Mouse (Mus musculus) kidney, postnatal 4 days (tissue): ENCODE measurements around the gene 2310009B15Rik.

Experiments
- DNase-seq, 2 experiments: peaks; one replicate each; pipeline ENCODE4 v3.0.0; 2021; ENCODE audit warnings: mixed read lengths in 2 of 2

Gene 2310009B15Rik

DNA sequence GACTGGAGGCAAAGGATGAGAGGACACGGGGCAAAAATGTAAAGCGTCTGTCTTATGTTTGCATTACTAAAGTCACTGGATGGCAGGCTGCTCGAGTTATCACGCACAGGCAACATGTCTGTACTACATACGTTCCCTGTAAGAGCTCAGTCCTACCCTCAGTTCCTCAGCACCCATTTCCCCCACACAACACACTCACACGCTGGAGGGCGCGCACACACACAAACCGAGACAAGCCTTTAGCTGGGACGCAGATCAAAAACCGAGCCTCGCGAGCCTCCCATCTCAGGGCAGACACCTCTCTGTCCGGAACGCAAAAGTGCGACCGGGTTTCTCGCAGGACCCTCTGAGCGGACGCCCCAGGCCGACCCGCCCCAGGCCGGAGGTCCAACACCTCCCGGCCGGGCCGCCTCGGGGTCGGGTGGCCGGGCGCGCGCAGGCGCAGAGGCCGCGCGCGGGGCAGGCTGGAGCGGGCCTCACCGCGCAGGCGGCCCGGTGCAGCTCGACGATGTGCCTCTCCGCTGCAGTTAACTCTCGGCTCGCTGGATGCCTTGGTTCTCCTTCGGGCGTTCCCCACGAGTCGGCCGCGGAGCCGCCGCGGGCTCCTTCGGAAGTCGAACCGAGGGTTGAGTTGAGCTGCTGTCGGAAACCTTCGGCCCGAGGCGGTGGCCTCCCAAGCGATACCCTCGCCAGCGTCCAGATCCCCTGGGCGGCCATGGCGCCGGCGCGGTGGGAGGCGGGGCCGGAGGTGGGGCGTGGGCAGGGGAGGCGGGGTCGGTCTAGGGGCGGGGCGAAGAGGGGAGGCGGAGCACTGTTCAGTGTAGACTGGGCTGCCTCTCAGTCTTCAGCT is at the start of gene 2310009B15Rik:
Gene 2310009B15Rik, minus strand, starts transcription at position 752 of the 850 bp plus-strand sequence.
- peak; percentile 92 to 95 for DNase-seq

DNA sequence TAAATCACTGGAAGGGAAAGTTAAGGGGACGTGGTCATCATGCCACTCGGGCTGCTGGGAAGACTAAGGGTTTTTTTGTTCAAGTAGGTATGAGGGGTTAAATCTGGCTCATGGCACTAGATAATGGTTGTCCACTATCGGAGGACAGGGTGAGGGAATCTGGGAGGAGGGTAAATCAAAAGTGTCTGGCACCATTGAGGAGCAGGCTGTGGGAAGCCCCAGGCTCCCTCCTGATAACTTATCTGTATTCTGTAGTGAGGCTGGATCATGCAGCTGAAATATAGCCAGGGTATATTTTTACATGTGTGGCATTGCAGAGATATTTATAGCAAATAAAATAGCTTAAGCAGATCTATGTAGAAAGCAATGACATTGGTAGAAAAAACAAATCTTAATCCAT is 49.6 kb upstream of the 2310009B15Rik start:
- no peak for DNase-seq

GRCm38 (mm10) chr1:138905092-138905765 is 48.6 kb upstream of the 2310009B15Rik start:
- DNase-seq: no peak

DNA sequence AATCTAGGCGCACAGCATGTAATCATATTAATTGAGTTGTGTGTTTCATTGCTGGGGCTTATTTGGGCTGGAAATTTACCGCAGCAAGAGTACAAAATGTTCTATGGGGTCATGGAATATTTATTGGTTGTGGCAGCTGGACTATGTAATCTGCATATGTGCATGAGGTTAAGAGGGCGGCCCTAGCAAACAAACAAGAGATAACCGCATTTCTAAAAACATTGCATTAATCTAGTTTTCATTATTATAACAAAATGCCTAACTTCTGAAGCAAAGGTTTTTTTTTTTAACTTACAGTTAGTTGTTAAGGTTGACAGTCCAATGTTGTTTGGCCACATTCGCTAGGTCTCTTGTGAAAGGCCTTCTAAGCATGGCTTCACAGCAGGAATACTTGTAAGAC is 47.2 kb upstream of the 2310009B15Rik start:
- no peak for DNase-seq

DNA sequence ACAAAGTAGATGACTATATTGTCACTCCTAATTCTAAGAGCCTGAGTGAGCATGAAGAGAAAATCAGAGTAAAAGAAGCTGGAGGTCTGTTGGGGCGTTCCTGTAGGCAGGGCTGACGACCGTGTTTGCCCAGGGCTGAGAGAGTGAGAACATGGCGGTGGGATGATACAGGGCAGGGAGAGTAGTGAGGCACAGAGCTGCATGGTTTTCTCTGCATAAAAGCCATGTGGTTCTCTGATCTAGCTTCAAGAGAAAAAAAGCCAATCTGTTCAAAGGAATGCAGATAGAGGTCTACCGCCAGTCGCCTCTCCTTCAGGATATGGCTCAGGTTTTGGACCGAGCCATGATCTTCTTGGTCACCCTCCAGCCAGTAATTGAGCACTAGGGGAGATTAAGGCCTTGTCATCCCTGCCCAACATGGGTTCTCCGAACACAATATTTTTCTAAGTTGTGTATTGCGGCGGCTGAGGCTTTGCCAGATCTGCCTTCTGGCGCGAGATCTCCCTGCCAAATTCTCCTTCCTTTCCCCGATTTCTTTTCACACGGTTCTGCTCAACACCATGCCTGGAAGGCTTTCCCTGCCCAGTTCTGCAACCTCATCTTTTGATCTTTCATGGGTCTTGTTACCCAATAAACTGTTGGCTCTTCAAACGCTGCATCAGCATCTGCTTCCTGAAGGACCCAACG is 44.9 kb upstream of the 2310009B15Rik start:
- DNase-seq: no peak

DNA sequence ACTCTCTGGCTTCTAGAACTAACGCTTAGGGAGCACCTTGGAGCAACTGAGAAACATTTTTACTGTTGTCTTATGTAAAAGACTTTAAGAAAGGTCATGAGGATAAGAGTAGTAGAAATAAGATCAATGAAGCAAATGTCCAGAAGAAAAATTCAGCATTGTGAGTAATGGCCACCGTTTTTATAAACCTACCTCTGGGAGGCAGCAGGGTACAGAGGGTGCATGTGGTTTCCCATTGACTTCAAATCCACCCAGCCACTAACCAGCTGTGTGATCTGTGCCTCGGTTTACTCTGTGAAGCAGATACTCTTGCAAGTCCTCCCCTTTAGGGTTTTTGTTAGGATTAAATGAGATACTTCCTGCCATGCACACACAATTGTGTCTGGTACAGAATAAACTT is 39.4 kb upstream of the 2310009B15Rik start:
- no peak for DNase-seq

GRCm38 (mm10) chr1:138877470-138878254 is 21.0 kb upstream of the 2310009B15Rik start:
- DNase-seq: peak; percentile 4 to 23

GRCm38 (mm10) chr1:138876371-138877045 is 19.9 kb upstream of the 2310009B15Rik start:
- peak; percentile 10 to 39 for DNase-seq

DNA sequence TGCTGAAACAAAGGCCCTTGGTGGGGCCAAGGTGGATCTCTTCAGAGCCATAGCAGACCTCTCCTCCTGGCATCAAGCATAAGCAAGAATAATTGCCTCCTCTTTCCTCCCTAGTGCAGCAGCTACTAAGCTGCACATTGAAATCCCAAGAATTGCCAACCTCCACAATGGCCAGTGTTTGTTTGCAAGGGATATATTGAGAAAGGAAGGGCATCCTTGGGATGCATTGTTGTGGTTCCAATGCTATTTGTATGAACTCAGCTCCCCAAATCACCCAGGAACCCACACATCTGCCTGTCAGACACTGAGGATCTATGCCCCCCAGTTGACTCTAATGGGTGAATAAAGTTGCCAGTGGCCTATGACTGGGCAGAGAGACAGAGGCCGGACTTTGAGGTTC is 5.8 kb downstream of the 2310009B15Rik start:
- DNase-seq: no peak

DNA sequence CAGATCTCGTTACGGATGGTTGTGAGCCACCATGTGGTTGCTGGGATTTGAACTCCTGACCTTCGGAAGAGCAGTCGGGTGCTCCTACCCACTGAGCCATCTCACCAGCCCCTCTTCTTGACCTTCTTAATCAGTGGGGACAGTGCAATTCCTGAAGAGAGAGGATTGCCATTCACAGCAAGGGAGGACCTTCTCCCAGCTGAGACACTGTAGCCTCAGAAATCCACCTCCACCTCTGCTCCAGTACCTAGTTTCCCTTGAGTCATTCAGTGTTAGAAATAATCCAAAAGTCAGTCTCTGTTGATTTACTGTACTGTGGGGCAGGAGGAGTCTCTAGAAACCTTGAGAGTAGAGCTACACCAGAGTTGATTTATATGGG is 6.5 kb downstream of the 2310009B15Rik start:
- no peak for DNase-seq

DNA sequence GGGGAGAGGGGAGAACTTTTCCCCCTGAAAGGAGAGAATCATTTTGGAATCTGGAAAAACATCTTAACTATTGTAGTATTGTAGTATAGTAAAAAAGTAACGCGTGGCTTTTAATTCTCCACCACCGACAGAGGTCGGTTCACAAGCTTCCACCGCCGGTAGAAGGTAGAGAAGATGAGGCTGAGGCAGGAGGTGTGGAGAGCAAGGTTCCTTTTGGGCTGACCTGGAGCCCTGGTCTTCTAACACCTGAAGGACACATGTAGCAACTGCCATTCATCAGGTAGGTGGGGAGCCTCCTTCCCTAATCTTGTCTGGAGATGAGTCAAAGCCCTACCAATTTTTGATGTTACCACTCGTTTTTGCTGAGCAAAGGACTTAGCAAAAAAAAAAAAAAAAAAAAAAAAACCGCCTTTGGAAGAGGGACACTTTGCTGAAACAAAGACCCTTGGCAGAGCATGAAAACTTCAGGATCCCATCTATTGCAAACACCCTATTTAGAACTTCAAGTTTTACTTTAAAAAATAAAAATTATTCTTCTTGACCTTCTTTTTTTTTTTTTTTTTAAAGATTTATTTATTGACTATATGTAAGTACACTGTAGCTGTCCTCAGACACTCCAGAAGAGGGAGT is 7.0 kb downstream of the 2310009B15Rik start:
- DNase-seq: no peak

DNA sequence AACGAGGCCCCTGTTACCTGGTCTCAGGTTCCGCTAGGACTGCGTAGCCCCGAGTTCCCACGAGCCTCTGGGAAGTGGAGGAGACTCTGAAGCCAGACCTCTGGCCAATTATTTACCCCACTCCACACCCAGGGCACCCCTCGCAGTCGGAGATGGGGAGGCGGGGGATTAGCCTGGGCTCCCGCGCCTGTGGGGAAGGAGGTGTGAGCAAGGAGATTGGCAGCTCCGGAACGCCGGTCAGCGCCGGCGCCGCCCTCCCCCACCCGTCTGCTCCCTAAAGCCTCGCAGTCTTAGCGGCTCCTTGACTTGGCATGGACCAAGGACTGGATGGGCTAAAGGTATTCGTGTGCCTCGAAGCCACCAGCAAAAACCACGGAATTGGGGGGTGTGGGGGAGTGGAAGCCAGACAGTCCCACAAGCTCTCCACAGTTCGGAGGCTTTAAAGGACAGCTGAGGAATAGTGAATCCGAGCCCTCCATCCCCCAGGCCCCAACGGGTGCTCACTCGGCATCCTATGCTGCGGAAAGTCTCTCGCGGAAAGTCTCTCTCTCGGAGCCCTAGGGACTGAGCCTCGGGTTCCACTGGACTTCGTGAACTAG is 8.0 kb downstream of the 2310009B15Rik start, which contains the start of gene Lhx9:
Gene Lhx9, minus strand, starts transcription at position 67 of the 599 bp plus-strand sequence.
- DNase-seq: peak; percentile 52 to 65

DNA sequence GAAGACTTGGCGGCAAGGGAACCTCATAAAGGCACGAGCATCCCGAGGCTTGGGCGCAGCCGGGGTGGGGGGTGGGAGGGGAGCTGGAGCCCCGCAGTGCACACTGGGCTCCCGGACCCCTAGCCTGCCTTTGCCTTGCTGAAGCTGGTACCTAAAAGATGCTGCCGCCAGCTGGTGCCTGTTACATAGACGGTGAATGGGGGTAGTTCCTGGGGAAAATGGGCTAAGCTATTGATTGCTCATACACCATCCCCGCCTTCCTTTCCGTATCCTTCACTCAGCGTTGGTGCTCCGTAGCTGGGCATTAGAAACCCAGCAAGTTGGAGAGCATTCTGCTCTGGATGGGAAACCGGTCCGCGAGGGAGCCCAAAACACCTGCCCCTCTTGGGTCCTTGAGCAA is 8.6 kb downstream of the 2310009B15Rik start:
- DNase-seq: no peak

DNA sequence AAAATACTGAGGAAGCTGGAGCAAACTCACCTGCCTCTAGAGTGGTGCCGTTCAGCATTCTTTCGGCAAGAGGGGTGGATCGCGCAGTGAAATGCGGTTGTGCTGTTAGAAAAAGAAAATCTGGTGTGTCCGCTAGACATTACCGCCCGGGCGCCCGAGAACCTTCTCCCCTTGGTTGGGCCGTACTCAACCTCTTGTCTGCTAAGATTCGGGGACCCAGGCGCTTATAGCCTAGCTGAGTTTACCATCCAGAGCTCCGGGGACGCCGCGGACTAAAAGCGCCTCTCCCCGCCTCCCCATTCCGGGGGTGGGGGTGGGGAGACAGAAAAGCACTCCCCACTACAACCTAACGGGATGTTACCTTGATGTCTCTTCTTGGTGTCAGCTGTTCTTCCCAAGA is 9.5 kb downstream of the 2310009B15Rik start:
- DNase-seq: peak in 1 of 2 experiments; percentile 13

- DNase-seq: no peak
These were observed 10.1 kb downstream of the 2310009B15Rik start for GRCm38 (mm10) chr1:138846581-138846980.

GRCm38 (mm10) chr1:138846131-138846530 is 10.5 kb downstream of the 2310009B15Rik start:
- no peak for DNase-seq

GRCm38 (mm10) chr1:138845481-138845880 is 11.2 kb downstream of the 2310009B15Rik start:
- DNase-seq: no peak

DNA sequence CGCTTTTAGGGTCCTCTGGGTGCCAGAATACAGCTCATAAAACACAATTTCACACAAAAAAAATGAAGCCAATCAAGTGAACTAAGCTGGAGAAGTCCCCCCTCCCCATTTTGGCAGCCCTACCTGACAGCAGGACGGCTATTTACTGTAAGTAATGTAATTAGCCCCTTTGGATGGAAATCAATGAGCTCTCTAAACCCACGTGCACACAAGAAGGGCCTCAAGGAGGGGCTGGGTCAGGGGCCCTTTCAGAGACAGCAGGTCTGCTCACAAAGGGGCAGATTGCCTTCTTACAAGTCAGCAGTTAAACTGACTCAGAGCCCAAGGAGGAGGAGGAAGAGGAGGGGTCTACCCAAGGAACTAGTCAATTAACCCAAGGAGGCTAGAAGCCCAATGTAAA is 12.5 kb downstream of the 2310009B15Rik start:
- no peak for DNase-seq

GRCm38 (mm10) chr1:138843361-138844091 is 13.1 kb downstream of the 2310009B15Rik start:
- DNase-seq: peak; percentile 34 to 56

GRCm38 (mm10) chr1:138842756-138843155 is 13.9 kb downstream of the 2310009B15Rik start:
- DNase-seq: no peak
